Mouse (Mus musculus): ENCODE data around the gene Ubap2.

Ubap2 gene

DNA sequence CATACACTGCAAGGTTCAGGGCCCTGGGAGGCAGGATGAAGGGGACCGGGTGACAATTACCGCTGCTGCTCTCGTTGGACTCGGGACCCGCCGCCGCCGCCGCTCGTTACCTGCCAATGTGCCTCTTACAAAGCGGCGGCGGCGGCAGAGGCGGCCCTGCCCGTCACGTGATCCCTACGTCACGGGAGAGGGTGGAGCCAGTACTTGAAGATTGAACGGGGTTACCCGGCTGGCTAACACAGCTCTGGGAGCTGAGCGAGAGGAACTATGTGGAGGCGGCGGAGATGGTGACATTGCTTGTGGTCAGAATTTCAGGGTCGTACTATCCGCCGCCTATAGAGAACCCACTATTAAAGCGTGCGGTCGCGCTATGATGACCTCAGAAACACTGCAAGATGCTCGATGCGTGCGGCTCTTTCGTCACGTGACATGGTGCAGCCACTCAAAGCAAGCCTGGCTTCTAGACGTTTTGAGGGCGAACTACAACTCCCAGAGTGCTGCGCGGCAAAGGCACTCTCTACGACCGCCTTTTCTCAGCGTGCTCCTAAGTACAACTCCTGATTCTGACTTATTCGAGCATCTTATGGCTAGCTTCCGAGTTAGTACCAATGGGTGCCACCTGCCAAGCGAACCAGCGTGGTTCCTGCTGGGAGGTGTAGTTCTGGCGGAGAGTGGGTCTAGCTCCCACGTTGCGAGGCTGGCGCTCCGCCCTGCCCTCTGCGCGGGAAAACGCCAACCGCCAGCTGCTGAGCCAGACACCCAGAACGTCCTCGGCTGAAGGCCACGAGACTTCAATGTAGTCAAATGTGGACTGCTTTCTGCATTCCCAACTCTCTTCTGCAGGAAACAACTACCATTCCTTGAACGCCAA, at the start of gene Ubap2:
TSS of gene Ubap2 (minus strand) at position 165 of the 871 bp plus-strand sequence.
- peak; percentile 98 for DNase-seq (ENCODE audit: low spot score)

DNA sequence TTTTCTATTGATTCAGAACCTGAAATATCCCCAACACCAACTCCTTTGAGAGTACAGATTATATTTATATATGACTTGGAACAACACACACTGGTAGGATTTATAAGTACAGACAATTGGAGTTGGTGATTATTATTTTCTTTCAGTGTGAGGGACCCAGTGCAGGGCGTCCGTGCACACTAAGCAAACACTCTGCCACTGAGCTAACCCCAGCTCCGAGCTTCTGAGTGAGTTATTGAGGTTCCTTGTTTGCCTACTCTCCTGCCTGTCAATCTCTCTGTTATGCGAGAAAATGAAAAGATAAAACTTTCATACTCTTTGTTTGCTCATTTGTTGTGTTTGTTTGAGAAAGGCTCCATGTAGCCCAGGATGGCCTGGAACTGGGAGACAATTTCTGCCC, 46.0 kb upstream of the Ubap2 start:
- no peak for DNase-seq (ENCODE audit: low spot score)

DNA sequence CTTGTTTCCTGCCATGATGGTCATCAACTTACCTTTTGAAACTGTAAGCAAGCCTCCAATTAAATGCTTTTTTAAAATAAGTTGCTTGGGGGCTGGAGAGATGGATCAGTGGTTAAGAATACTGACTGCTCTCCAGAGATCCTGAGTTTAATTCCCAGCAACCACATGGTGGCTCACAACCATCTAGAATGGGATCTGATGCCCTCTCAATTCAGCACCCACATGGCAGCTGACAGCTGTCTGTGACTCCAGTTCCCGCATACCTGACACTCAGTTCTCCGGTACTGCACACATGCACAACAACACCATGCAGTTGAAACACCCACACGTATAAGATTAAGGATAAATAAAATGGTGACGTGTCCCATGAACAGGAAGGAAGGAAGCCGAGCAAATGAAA, 43.3 kb upstream of the Ubap2 start:
- no peak for DNase-seq (ENCODE audit: low spot score)

DNA sequence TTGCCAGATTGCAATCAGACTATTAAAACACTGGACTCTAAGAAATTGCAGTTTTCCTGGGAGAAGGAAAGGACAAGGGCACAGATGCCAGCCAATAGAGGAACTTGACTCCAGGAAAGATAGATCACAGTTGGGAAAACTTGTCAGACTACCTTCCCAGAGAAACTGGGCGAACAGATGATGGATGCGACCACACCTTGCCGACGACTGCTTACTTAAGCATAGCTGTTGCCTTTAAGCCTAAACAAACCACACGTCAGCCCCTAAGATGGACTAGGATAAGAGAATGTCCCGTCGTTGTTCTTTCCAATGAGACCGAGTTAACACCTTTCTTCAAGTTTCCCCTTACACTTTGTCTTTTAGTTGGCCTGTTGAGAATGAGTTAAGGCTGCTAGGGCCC, 40.2 kb upstream of the Ubap2 start:
- DNase-seq (ENCODE audit: low spot score), result no peak

DNA sequence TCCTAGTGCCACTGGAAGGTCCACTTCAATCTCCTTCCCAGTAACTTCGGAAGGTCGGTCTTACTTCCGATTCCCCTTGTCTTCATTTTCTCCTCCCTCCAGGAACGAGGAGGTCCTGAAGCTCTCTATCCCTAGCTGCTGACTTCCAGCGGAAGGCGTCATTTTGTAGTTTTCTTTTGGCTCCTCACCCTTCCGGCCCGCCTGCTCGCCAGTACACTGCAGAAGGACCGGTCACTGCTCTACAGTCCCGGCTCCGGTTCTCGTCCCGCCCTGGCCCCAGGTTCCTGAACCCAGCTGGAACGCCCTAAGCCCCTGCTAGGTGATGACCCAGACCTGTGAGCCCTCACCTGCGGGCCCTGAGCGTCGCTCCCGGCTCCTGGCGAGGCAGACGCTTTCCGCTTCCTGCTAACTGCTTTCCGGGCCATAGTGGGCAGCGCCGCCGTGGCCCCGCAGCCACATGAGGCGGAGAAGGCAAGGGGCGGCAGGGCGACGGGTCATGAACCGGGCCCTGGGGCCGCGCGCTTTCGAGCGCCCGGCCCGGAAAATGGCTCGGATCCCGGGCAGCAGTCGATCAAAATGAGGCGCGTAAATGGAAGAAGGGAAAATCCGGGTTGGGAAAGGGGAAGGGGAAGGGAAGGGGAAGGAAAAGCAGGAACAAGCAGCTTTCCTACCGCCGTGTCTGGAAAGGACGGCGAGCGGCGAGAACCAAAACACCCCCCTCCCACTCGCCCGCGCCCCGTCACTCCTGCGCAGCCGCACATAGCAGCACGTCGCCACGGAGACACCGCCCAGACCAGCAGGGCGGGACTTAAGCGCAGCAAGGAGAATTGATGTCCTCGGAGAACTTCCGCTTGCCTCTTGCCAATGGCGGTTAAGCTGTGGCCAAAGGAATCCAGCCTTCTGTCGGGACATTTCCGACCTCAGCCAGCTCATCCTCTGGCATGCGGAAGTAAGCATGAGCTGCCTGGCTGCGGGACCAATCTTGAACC, 39.5 kb upstream of the Ubap2 start, which contains the start of gene Dcaf12:
TSS of gene Dcaf12 (minus strand) at position 749 of the 989 bp plus-strand sequence.
- DNase-seq (ENCODE audit: low spot score), result peak; percentile 84

DNA sequence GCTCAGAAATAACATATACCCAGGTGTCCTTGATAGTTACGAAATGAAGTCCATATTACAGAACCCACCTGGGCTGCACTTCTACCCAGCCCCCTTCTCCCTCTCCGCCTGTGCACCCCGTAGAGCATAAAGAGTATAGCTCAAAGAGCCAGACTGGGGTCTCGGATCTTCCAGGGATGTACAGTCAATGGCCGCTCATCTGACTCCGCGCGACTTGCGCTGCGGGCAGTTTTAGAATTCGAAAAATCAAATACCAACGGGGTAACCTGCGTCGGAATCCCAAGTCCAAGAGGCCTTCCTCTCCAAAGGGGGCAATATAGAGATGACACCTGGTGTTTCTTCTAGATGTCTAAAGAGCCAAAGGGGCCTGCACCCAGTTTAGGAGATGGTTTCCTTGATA, 38.8 kb upstream of the Ubap2 start:
- DNase-seq (ENCODE audit: low spot score), result no peak

DNA sequence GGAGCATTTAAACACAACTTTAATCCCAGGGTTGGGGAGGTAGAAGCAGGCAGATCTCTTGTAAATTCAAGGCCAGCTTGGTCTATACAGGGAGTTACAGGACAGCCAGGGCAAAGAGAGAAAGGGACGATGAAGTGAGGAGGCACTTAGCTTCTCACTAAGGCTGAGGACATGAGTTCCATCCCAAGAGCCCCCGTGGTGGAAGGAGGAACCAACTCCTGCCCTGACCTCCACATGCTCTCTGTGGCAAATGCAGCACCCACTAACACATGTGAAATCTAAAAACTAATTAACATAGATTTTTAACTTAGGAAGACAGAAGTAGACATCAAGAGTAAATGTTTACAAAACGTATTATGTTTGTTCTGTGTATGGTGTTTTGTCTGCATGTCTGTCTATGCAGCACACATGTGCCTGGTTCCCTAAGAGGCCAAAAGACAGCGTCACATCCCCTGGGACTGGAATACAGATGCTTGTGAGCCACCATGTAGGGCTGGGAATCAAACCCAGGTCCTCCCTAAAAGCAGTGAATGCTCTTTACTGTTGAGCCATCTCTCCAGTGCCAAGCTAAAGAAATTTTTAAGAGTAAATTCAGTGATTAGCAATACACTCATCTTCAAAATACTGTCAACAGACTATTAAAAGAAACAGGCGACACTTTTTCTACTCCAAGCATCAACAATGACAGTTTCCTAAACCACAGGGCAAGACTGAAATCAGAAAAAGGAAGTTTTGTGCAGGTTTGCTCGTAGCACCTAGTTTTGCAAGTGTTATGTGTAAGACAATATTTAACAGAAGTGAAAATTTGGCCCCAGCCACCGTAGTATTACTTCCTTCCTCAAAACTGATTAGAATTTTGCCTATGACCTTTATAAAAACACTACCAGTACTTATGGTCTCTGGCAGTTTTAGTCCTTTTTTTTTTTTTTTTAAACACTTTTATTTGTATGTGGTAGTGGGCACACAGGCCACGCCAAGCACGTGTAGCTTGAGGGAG, 35.9 kb upstream of the Ubap2 start:
- no peak for DNase-seq (ENCODE audit: low spot score)

DNA sequence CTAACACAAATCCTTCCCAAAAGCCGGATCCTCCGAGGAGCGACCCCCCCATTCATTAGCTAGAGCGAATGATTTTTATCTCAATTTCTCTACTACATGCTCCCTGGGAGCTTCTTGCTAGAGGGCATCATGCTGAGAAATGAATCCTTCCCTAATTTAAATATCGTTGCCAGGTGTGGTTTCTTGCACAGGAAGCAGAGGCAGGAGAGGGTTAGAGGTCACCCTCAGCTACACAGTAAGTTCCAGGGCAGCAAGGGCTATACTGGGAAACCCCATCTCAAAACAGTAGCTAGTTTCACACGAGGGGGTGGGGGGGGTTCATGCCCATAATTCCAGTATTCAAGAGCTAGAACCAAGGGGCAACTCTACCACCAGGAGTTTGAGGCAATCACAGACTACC, 32.5 kb upstream of the Ubap2 start:
- no peak for DNase-seq (ENCODE audit: low spot score)

DNA sequence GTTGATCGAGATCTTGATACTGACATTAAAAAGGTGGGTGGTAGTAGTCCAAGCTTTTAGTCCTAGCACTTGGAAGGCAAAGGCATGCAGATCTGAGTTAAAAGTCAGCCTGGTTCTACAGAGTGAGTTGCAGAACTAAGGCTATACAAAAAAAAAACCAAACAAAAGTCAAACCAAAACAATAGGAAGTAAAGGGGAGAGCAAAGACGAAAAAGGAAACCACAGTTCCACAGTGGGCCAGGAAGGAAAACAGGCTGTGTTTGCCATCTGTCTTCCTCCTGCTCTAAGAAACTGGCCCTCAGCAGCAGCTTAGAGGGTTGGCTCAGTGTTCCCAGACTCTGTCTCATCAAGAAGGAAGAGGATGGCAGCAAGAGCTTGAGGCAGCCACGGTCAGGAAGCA, 29.4 kb upstream of the Ubap2 start:
- no peak for DNase-seq (ENCODE audit: low spot score)

DNA sequence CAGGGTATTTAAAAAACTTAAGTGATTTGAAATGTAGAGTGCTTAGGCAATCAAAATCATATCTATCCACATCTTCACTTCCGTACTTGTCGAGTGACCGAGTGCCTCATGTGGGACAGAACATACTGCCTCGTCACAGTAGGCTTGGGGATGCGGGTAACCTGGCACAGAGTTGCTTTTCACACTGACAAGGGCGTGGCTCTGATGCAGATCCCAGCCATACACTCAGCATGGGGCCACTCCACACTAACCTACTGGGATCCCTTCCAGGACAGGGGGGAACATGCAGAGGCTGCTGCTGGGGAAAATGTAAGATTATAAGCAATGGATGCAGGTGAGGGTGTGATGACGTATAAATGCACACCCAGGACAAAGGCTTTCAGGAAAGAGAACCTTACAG, 28.7 kb upstream of the Ubap2 start:
- no peak for DNase-seq (ENCODE audit: low spot score)

DNA sequence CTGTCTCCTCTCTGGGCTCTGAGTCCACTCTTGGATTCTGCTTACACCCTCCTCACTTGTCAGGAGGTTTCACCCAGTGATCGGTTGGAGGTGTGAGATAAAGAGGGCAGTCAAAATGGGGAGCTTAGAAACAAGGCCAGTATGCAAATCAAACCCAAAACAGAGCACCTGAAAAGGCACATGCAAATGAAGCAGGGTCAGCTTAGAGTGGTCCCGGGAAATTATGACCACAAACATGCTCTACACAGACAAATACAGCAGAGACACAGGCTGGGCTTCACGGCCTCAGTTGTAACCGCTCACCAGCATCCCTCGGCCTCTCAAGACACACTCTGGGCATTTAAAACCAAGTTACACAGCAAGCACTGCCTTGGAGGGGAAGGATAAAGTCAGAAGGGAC, 24.0 kb upstream of the Ubap2 start:
- no peak for DNase-seq (ENCODE audit: low spot score)

DNA sequence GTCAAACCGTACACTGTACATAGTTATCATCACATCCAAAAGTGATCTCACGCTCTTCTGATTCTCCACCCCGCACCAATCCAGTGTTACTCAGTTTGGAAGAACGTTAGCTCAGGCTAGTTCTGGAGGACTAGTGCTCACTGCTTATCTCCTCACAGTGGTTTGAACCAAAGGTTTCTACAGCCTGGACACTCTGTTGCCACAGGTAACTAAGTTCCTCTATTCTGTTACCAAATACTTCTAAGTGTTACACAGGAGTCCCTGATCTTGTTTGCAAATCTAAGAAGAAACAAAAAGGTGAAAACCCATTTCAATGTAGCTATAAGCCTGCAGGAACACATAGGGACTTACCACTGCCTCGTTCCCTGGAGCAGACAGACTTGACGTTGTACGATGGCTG, 21.0 kb upstream of the Ubap2 start:
- DNase-seq (ENCODE audit: low spot score), result no peak

DNA sequence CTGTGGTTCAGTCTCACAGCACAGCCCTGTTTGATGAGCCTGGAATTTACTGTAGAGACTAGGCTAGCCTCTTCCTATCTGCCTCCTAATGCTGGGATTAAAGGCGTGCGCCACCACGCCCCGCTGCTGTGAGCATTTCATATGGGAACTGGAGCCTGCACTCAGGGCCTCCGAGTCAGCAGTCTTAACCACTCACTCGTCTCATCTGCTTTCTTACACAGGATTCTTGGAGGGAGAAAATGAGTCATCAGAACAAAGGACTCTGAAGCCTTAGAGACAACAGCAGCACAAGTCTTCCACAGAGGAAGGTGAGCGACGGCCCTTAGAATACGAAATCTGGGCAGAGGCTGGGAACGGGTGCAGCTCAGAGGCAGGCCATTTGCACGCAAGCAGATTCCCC, 20.6 kb upstream of the Ubap2 start:
- no peak for DNase-seq (ENCODE audit: low spot score)

DNA sequence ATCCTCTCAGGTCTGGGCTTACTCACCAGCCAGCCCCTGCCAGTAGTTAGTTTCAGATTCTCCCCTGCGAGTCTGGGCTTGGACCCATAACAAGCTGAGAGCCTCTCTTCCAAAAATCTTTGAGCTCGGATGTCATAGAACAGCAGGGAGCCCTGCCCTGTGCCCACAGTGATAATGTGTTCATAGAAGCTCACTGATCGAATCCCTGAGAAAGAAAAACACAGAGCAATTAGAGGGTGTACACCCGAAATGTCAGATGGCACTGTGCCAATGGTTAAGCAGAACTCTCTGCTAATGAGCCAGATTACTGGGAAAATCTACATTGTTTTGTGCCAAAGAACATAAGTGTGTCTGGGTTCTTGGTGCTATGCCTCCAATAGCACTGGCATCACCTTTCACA, 19.0 kb upstream of the Ubap2 start:
- DNase-seq (ENCODE audit: low spot score), result no peak

DNA sequence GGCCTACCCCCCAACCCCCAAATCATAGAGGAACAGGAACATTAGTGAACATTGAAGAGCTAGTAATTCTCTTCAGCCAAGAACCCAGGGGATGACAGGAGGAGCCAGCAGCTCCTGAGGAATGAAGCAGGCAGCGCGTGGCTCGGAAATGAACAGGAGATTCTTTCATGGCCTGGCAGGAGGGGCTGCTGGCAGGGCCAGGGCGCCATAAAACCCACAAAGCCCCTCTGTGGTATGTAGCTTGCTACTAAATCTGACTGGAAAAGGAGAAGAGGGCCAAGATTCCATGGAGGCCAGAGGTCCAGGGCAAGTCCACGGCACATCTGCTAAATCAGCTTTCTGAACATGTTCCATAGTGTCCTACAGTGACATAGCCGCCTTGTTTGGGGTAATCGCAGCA, 14.9 kb upstream of the Ubap2 start:
- no peak for DNase-seq (ENCODE audit: low spot score)

DNA sequence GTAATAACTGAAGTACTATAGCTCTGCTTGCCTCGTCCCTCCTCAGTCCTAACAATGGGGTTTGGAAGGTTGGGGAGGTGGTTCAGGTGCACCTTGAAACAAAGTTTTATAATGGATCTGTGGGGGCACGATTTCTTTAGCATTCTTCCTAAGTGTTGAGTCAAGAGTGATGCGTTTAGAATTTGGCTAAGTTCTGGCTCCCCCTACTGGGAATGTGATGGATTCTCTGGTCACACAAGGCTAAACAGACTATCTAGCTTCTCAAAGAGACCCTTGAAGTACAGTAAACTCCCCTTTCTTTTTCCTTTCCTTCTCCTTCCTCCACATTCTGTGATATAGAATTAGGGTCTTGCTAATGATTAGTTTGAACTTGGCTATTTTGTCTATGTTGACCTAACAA, 11.5 kb upstream of the Ubap2 start:
- DNase-seq (ENCODE audit: low spot score), result peak; percentile 40

DNA sequence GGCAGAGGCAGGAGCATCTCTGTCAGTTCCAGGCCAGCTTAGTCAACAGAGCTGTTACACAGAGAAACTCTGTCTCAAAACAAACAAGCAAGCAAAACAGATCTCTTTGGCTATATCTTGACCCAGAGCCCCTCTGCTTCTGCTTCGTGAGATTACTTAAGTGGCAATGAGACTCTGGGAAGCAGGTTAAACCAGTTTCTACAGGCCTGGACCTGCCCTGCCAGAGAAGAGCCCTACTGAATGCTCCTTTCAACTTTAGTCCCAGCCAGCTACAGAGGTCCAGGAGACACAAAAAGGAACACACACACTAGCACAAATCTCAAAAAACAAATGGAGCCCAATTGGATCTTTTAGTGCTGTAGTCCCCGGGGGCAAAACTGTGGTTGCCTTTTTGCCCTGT, 9.1 kb upstream of the Ubap2 start:
- DNase-seq (ENCODE audit: low spot score), result no peak

DNA sequence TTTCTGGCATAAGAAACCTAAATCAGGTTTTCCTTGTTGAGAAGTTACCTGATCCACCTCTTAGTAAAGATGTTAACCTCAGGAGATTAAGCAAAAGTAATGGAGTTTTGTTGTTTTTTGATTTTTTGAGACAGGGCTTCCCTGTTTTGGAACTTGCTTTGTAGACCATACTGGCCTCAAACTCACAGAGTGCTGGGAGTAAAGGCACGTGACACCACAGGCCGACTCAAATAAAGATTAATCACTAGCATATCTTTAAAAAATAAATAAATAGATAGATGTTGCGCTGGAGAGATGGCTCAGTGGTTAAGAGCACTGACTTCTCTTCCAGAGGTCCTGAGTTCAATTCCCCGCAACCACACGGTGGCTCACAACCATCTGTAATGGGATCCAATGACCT, 983 bp upstream of the Ubap2 start:
- no peak for DNase-seq (ENCODE audit: low spot score)

DNA sequence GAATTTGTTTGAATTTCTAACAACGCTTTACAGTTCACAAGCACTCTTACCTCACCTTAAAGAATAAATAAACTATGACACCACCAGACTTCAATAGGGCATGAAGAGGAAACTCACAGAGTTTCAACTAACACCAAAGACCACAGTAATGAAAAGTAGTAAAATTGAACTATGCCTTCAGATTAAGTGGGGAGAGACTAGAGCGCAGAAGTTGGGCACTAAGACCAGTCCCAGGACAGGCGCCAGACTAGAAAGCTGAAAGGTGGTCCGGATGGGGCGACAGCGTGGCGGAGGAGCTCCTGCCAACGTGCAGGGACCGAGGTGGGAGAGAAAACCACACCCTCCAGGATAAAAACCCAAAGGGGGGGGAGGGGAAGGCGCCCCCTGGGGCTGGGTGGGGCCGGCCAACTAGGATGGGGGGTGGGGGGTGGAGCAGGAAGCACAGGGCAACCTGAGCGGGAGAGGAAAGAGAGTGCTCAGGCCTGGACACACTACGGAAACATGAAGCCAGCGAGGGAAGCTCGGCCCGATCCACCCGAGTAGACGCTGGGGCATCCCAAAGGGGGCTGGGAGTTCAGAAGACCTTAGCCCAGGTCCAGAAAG, 466 bp downstream of the Ubap2 start:
- no peak for DNase-seq (ENCODE audit: low spot score)

DNA sequence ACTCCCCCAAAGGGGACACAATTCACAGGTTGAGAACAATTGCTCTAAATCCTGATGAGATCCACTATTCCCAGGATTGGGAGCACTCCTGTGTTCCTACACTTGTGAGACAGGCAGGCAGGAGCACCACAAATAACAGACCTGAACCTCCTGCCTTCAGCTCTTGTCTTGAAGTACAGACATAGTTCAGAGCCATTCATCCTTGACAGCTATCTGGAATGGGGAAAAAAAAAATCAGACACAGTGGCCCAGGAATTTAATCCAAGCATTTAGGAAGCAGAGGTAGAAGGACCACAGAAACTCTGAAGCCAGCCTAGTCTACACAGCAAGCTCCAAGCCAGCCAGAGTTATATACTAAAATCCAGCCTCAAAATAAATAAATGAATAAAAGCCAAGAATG, 6.8 kb downstream of the Ubap2 start:
- no peak for DNase-seq (ENCODE audit: low spot score)

DNA sequence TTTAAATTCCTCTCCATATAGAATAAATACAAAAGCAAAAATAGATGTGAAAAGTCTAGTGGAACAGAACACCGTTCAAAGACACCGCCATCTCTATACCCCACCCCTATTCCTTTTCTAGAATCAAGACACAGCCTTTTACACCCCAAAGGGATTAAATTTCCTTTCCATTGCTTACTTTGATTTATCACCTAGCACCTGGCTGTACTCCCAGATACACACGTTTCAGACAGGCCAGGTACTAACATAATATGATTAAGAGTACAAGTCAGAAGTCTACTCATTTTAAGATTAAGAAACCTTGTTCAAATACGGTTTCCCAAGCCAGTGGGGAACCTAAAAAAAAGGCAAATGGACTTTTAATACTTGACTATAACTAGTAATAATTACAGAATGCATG, 8.6 kb downstream of the Ubap2 start:
- DNase-seq (ENCODE audit: low spot score), result no peak

Measured in c-Kit-positive CD71-positive TER-119-positive erythroid progenitor cells, embryonic 14.5 days (primary cell).